Mouse (Mus musculus) stomach, postnatal 0 days (tissue): ENCODE measurements around the gene Ifnar2. TPM values are rescaled to one million over a fixed set of nuclear protein-coding genes. Genes with fewer than 3 reads are reported as not detected.

Experiments used
- ATAC-seq: fragments of 200-750 bp; cut with Nextera tagmentation; 2 replicates; pipeline ENCODE4 v1.8.0; 2017; ENCODE audit not compliant: low FRiP score, low TSS enrichment
- DNase-seq: peaks from one replicate; pipeline ENCODE4 v3.0.0-alpha.2; 2016; ENCODE audit warnings: low spot score
- H3K27ac ChIP-seq: fragments of 300-500 bp; sonication (generic); replicated peaks from 2 replicates; pipeline ENCODE4 v1.5.1; 2014; ENCODE audit warnings: mild to moderate bottlenecking, control low read depth
- H3K27me3 ChIP-seq: fragments of 300-500 bp; sonication (generic); 2 replicates; pipeline ENCODE4 v1.6.1; 2014; ENCODE audit warnings: low read length; ENCODE audit not compliant: control insufficient read depth, insufficient read depth
- H3K36me3 ChIP-seq: fragments of 300-500 bp; sonication (generic); 2 replicates; pipeline ENCODE4 v1.6.1; 2014; ENCODE audit warnings: low read length, mixed read lengths; ENCODE audit not compliant: control insufficient read depth, insufficient read depth
- H3K4me1 ChIP-seq: fragments of 300-500 bp; sonication (generic); replicated peaks from 2 replicates; pipeline ENCODE4 v1.6.1; 2014; ENCODE audit warnings: antibody characterized with exemption; ENCODE audit not compliant: control insufficient read depth, insufficient read depth
- H3K4me2 ChIP-seq: fragments of 300-500 bp; sonication (generic); replicated peaks from 2 replicates; pipeline ENCODE4 v1.6.1; 2014; ENCODE audit warnings: low read depth, mild to moderate bottlenecking, control low read depth, moderate library complexity
- H3K4me3 ChIP-seq: fragments of 300-500 bp; sonication (generic); 2 replicates; pipeline ENCODE4 v1.5.1; 2014; ENCODE audit warnings: low read depth, low read length, control low read depth
- H3K9ac ChIP-seq: fragments of 300-500 bp; sonication (generic); 2 replicates; pipeline ENCODE4 v1.6.1; 2014; ENCODE audit warnings: mild to moderate bottlenecking, low read length, control low read depth, mixed read lengths
- H3K9me3 ChIP-seq: fragments of 300-500 bp; sonication (generic); 2 replicates; pipeline ENCODE4 v1.6.1; 2016; ENCODE audit warnings: low read length; ENCODE audit not compliant: control insufficient read depth
- CTCF ChIP-seq: IDR thresholded peaks from 2 replicates; pipeline ENCODE4 v1.5.1; 2016; ENCODE audit warnings: antibody characterized with exemption, low read depth, mild to moderate bottlenecking, moderate library complexity
- EP300 ChIP-seq: optimal IDR thresholded peaks from 2 replicates; pipeline ENCODE3; 2016; ENCODE audit warnings: antibody characterized with exemption
- WGBS: fragments of 180-500 bp; shearing (Covaris S2); extraction: QIAGEN DNeasy Blood & Tissue Kit; methylation state at CpG from one replicate; pipeline ENCODE4 v1.1.7; 2014; 5-methylcytosine and 5-hydroxymethylcytosine counted together
- polyA plus RNA-seq: library from polyadenylated mRNA; unstranded; fragments of >200 nt; fragmentation: Nextera tagmentation; extraction: Ambion mirVana; gene quantifications from 2 replicates; pipeline ENCODE4 v1.2.1, GENCODE M21; 2015

Ifnar2 gene
- polyA plus RNA-seq, 1 experiment from 2014 or later: 33.4 TPM

- Histone ChIP-seq H3K36me3 (peaks cover 26% of the 10 kb centered on the region), H3K9me3 (no peaks in the 10 kb centered on the region), H3K4me2 (no peak overlapping the region), H3K27me3 (no peaks in the 10 kb centered on the region), H3K27ac (no peak overlapping the region), H3K4me3 (no peak overlapping the region), H3K9ac (no peak overlapping the region), H3K4me1 (no peaks in the 10 kb centered on the region)
- DNase-seq: no peak
- TF ChIP-seq CTCF: no peak
- no peak for TF ChIP-seq EP300
- WGBS: 66% methylated on average over 7 of the region's 7 CpGs
- ATAC-seq: no peak
Measured at GRCm38 (mm10) chr16:91416938-91417337, 44.4 kb downstream of the Ifnar2 start.

DNA sequence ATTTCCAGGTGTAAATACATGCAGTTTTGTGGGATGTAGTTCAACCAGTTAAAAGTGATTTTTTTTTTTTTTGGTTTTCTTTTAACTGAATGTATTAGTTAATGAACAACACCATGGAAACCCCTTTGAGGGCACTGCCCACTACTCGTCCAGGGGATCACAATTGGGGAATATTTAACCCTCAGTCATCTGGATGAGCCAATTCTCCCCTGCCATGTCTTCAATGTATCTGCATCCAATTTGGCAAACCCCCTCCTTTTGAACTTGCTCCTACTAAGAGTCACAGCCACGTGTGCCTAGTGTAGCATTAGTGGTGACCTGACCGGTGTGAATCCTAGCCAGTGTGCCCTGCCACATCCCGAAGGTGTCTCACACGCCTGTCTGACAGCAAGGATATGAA lies 45.9 kb downstream of the Ifnar2 start:
- no peak overlapping the region for H3K27ac ChIP-seq
- H3K27me3 ChIP-seq: no peaks in the 10 kb centered on the region
- 78% methylated on average over 5 of the region's 5 CpGs for WGBS
- no peaks in the 10 kb centered on the region for H3K4me1 ChIP-seq
- no peak for ATAC-seq
- TF ChIP-seq EP300 (no peak), CTCF (no peak)
- no peak for DNase-seq
- H3K9ac ChIP-seq: no peak overlapping the region
- H3K4me3 ChIP-seq: no peak overlapping the region
- H3K36me3 ChIP-seq: peaks cover 25% of the 10 kb centered on the region
- H3K9me3 ChIP-seq: no peaks in the 10 kb centered on the region
- no peak overlapping the region for H3K4me2 ChIP-seq

DNA sequence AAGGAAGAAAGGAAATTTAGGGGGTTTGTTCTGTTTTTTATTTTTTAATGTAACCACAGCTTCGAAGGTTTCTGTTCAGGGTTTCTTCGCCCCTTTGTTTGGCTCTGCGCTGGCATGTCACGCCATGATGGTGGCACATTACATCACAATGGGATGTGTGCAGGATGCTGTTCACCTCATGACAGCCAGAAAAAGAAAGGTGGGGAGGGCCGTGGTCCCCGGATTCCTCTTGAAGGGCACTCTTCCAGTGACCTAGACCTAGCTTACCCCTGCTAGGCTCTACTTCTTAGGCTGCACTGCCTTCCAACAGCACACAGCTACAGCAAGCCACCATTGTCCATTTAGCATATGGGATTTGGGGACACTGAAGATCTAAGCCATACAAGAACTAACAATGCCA lies 53.2 kb downstream of the Ifnar2 start:
- 94% methylated on average over 6 of the region's 6 CpGs for WGBS
- DNase-seq (no peak), ATAC-seq (no peak)
- no peaks in the 10 kb centered on the region for H3K27me3 ChIP-seq
- no peak overlapping the region for H3K9ac ChIP-seq
- peaks cover 15% of the 10 kb centered on the region; the same call in 1 of the 2 replicates for H3K36me3 ChIP-seq
- no peak overlapping the region for H3K27ac ChIP-seq
- no peaks in the 10 kb centered on the region for H3K9me3 ChIP-seq
- no peak overlapping the region for H3K4me2 ChIP-seq
- H3K4me1 ChIP-seq: no peaks in the 10 kb centered on the region
- TF ChIP-seq EP300 (no peak), CTCF (no peak)
- H3K4me3 ChIP-seq: no peak overlapping the region

- Histone ChIP-seq H3K4me2 (no peak overlapping the region), H3K9me3 (no peaks in the 10 kb centered on the region), H3K4me3 (no peak overlapping the region), H3K36me3 (peaks cover 11% of the 10 kb centered on the region; the same call in 1 of the 2 replicates), H3K4me1 (no peaks in the 10 kb centered on the region), H3K27ac (no peak overlapping the region), H3K27me3 (no peaks in the 10 kb centered on the region), H3K9ac (no peak overlapping the region)
- 79% methylated on average over 4 of the region's 4 CpGs for WGBS
- no peak for ATAC-seq
- TF ChIP-seq EP300 (no peak), CTCF (no peak)
- no peak for DNase-seq
Measured at GRCm38 (mm10) chr16:91426586-91426985, 54.0 kb downstream of the Ifnar2 start.

GRCm38 (mm10) chr16:91427461-91427860 lies 54.9 kb downstream of the Ifnar2 start:
- H3K27me3 ChIP-seq: no peaks in the 10 kb centered on the region
- H3K9ac ChIP-seq: no peak overlapping the region
- DNase-seq: no peak
- H3K4me2 ChIP-seq: no peak overlapping the region
- TF ChIP-seq EP300 (no peak), CTCF (no peak)
- no peaks in the 10 kb centered on the region for H3K9me3 ChIP-seq
- no peak overlapping the region for H3K4me3 ChIP-seq
- no peaks in the 10 kb centered on the region for H3K4me1 ChIP-seq
- no peak overlapping the region for H3K27ac ChIP-seq
- no peak for ATAC-seq
- peaks cover 9% of the 10 kb centered on the region; the same call in 1 of the 2 replicates for H3K36me3 ChIP-seq
- 68% methylated on average over 5 of the region's 5 CpGs for WGBS

- Histone ChIP-seq H3K4me1 (no peaks in the 10 kb centered on the region), H3K9ac (no peak overlapping the region), H3K27ac (no peak overlapping the region), H3K27me3 (no peaks in the 10 kb centered on the region), H3K9me3 (no peaks in the 10 kb centered on the region), H3K4me3 (no peak overlapping the region), H3K36me3 (peaks cover 9% of the 10 kb centered on the region; the same call in 1 of the 2 replicates), H3K4me2 (no peak overlapping the region)
- ATAC-seq (no peak), DNase-seq (no peak)
- TF ChIP-seq EP300: no peak
- WGBS: 75% methylated on average over 8 of the region's 8 CpGs
Measured at GRCm38 (mm10) chr16:91428259-91428865, 55.8 kb downstream of the Ifnar2 start.
